Mouse (Mus musculus): Measurements from ENCODE around the gene Dnajb12.
A peak's percentile ranks its signal among the peaks of the same experiment; 100 is the strongest.

DNA sequence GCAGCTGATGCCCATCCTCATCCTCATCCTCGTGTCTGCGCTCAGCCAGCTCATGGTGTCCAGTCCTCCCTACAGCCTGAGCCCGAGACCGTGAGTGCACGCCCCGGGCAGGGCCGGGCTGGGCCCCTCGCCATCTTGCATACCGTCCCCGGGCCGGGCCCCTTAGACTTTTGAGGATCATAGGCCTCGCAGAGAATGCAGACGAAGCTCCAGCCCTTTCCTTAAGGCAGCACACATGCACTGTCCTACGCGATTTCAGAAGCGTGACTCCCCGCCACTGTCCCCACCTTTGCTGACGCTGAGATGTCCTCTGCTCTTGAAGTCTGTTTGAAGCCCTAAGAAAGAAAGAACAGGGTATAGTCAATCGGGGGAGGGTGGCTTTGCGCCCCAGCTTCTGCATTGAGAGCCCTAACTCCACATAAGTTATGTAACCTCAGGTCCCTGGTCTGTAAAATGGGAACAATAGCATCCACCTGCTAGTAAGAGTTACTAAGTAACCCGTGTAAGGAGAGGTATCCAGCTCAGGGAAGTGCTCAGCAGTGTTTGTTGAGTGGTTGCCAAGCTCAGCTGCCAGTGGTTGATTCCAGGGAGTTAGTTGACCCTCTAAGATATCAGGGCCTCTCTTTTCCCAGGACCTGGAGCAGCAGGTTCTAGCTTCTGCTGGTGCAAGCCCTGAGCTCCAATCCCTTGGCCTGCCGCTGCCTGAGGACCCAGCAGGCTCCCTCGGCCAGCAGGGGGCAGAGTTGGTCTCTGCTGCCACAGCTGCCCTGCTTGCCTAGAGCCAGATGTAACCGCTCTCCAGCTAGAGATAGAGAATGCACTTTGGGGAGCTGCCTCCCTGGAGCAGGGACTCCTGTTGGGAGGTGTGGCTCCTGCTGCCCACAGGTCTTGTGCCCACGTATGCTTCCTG is 15.2 kb downstream of the Dnajb12 start:
- TF ChIP-seq GATA2 (IDR thresholded peaks at IDR 0.05; ENCODE audit: borderline replicate concordance, low read depth, low read length) (no peak), CTCF (IDR thresholded peaks at IDR 0.05; ENCODE audit: low read depth, low read length) (peak; percentile 52; the same call in 1 of the 2 replicates), POLR2AphosphoS5 (IDR thresholded peaks at IDR 0.05; ENCODE audit: insufficient replicate concordance, low read depth, low read length) (no peak), GATA1 (IDR thresholded peaks at IDR 0.05; ENCODE audit: borderline replicate concordance, low read length) (no peak), TAL1 (conservative IDR thresholded peaks at IDR 0.05; ENCODE audit: low read depth, low read length) (no peak)
